Mouse (Mus musculus) liver, adult 2 months (tissue): Measurements from ENCODE around the gene Zdhhc22.

ENCODE experiments used
- CTCF ChIP-seq: fragments of 200-500 bp; IDR thresholded peaks from 2 replicates; pipeline ENCODE4 v1.5.1; 2011; ENCODE audit warnings: low read depth, low read length, control low read depth
- POLR2A ChIP-seq: fragments of 200-500 bp; IDR thresholded peaks from 2 replicates; pipeline ENCODE4 v1.6.1; 2011; ENCODE audit warnings: low read length, control low read depth; ENCODE audit not compliant: insufficient read depth; ENCODE audit errors: extremely low read depth

DNA sequence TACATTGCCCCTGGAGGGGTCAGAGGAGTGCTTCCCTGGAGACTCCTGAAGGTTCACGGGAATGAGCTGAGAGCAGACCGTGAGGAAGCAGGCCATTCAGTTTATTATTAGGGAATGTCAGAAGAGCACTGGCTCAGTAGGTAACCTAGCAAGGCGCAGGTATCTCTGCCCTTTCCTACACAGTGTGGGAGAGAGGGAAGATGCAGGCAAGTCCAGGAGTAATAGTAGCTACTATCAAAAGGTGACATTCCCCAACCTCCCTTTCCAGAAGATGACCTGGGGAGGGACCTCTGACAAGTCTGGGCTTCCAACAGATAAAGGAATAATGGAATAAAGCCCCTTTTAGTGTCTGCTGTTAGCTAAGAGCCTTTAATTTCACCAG, 21.0 kb downstream of the Zdhhc22 start:
- no peak for TF ChIP-seq CTCF
- TF ChIP-seq POLR2A: no peak
